Mouse (Mus musculus): ENCODE data around the gene Rgs9. TPM values are rescaled to one million over a fixed set of nuclear protein-coding genes. Genes with fewer than 3 reads are reported as not detected.
"Not testable (repeated sequence)": the region's sequence is repeated elsewhere in the genome, so short reads cannot be mapped to it uniquely, and the experiment has no call there.

The Rgs9 gene
- polyA plus RNA-seq (2017; shearing (Covaris generic)), result 1 to 10 TPM; 3.3 to 5.5 TPM

GRCm38 (mm10) chr11:109297710-109298375 lies at the start of gene Rgs9:
Gene Rgs9, minus strand, starts transcription at chr11:109298129.
- ATAC-seq, result peak; percentile 100

GRCm38 (mm10) chr11:109347242-109347959 lies 49.5 kb upstream of the Rgs9 start:
- ATAC-seq, result peak; percentile 92

- no peak for ATAC-seq
Measured at GRCm38 (mm10) chr11:109343991-109344599, 46.2 kb upstream of the Rgs9 start.

- ATAC-seq, result no peak
Measured at GRCm38 (mm10) chr11:109343558-109343957, 45.6 kb upstream of the Rgs9 start.

- ATAC-seq, result not testable (repeated sequence)
Measured at GRCm38 (mm10) chr11:109342666-109343065, 44.7 kb upstream of the Rgs9 start.

- ATAC-seq, result no peak
Measured at GRCm38 (mm10) chr11:109340541-109340940, 42.6 kb upstream of the Rgs9 start.

- no peak for ATAC-seq
Measured at GRCm38 (mm10) chr11:109339155-109339938, 41.4 kb upstream of the Rgs9 start.

GRCm38 (mm10) chr11:109335890-109336289 lies 38.0 kb upstream of the Rgs9 start:
- ATAC-seq, result no peak

- no peak for ATAC-seq
Measured at GRCm38 (mm10) chr11:109334773-109335172, 36.8 kb upstream of the Rgs9 start.

- ATAC-seq, result no peak
Measured at GRCm38 (mm10) chr11:109332722-109333121, 34.8 kb upstream of the Rgs9 start.

GRCm38 (mm10) chr11:109331424-109331824 lies 33.5 kb upstream of the Rgs9 start:
- ATAC-seq, result peak; percentile 98

- no peak for ATAC-seq
Measured at GRCm38 (mm10) chr11:109330706-109331393, 32.9 kb upstream of the Rgs9 start.

GRCm38 (mm10) chr11:109329331-109329730 lies 31.4 kb upstream of the Rgs9 start:
- ATAC-seq, result no peak

- no peak for ATAC-seq
Measured at GRCm38 (mm10) chr11:109327952-109328351, 30.0 kb upstream of the Rgs9 start.

GRCm38 (mm10) chr11:109327381-109327780 lies 29.5 kb upstream of the Rgs9 start:
- ATAC-seq, result no peak

GRCm38 (mm10) chr11:109326270-109326669 lies 28.3 kb upstream of the Rgs9 start:
- no peak for ATAC-seq

GRCm38 (mm10) chr11:109320361-109320933 lies 22.5 kb upstream of the Rgs9 start:
- no peak for ATAC-seq

GRCm38 (mm10) chr11:109319946-109320345 lies 22.0 kb upstream of the Rgs9 start:
- no peak for ATAC-seq

GRCm38 (mm10) chr11:109319471-109319870 lies 21.5 kb upstream of the Rgs9 start:
- ATAC-seq, result no peak

- peak; percentile 48 for ATAC-seq
Measured at GRCm38 (mm10) chr11:109316921-109317320, 19.0 kb upstream of the Rgs9 start.

GRCm38 (mm10) chr11:109311885-109312605 lies 14.1 kb upstream of the Rgs9 start:
- peak; percentile 97 for ATAC-seq
